Mouse (Mus musculus): ENCODE measurements around the gene Ifitm2.
A peak's percentile ranks its signal among the peaks of the same experiment; 100 is the strongest.

The Ifitm2 gene

GRCm38 (mm10) chr7:140912293-140912692, 43.5 kb downstream of the Ifitm2 start:
- Histone ChIP-seq H3K27me3 (ENCODE audit: insufficient read depth, low read length) (no peaks in the 10 kb centered on the region), H3K4me1 (replicated peaks; ENCODE audit: low read depth, low read length) (peaks cover 45% of the 10 kb centered on the region), H3K36me3 (ENCODE audit: insufficient read depth, low read length) (no peaks in the 10 kb centered on the region), H3K4me3 (replicated peaks; ENCODE audit: low read length) (no peak overlapping the region), H3K9me3 (ENCODE audit: low read length) (no peaks in the 10 kb centered on the region)
- no peak for TF ChIP-seq NANOG (IDR thresholded peaks at IDR 0.05; ENCODE audit: borderline replicate concordance, low read length)
- TF ChIP-seq CTCF (conservative IDR thresholded peaks at IDR 0.05; ENCODE audit: low read length): no peak
- no peak for TF ChIP-seq POU5F1 (IDR thresholded peaks at IDR 0.05; ENCODE audit: borderline replicate concordance, low read length)

- Histone ChIP-seq H3K9me3 (ENCODE audit: low read length) (no peaks in the 10 kb centered on the region), H3K4me3 (replicated peaks; ENCODE audit: low read length) (peak overlapping the region; percentile 72), H3K36me3 (ENCODE audit: insufficient read depth, low read length) (no peaks in the 10 kb centered on the region), H3K27me3 (ENCODE audit: insufficient read depth, low read length) (no peaks in the 10 kb centered on the region), H3K4me1 (replicated peaks; ENCODE audit: low read depth, low read length) (peaks cover 76% of the 10 kb centered on the region)
- TF ChIP-seq CTCF (conservative IDR thresholded peaks at IDR 0.05; ENCODE audit: low read length) (peak; percentile 87), NANOG (IDR thresholded peaks at IDR 0.05; ENCODE audit: borderline replicate concordance, low read length) (no peak), POU5F1 (IDR thresholded peaks at IDR 0.05; ENCODE audit: borderline replicate concordance, low read length) (no peak)
These were observed 47.1 kb downstream of the Ifitm2 start for GRCm38 (mm10) chr7:140908634-140909107.

GRCm38 (mm10) chr7:140908181-140908580, 47.6 kb downstream of the Ifitm2 start:
- H3K4me3 ChIP-seq (replicated peaks; ENCODE audit: low read length): peak overlapping the region; percentile 72
- no peaks in the 10 kb centered on the region for H3K27me3 ChIP-seq (ENCODE audit: insufficient read depth, low read length)
- H3K36me3 ChIP-seq (ENCODE audit: insufficient read depth, low read length): no peaks in the 10 kb centered on the region
- peaks cover 81% of the 10 kb centered on the region for H3K4me1 ChIP-seq (replicated peaks; ENCODE audit: low read depth, low read length)
- no peaks in the 10 kb centered on the region for H3K9me3 ChIP-seq (ENCODE audit: low read length)
- TF ChIP-seq CTCF (conservative IDR thresholded peaks at IDR 0.05; ENCODE audit: low read length): no peak
- TF ChIP-seq NANOG (IDR thresholded peaks at IDR 0.05; ENCODE audit: borderline replicate concordance, low read length): no peak
- no peak for TF ChIP-seq POU5F1 (IDR thresholded peaks at IDR 0.05; ENCODE audit: borderline replicate concordance, low read length)

- TF ChIP-seq POU5F1 (IDR thresholded peaks at IDR 0.05; ENCODE audit: borderline replicate concordance, low read length): no peak
- TF ChIP-seq NANOG (IDR thresholded peaks at IDR 0.05; ENCODE audit: borderline replicate concordance, low read length): no peak
- TF ChIP-seq CTCF (conservative IDR thresholded peaks at IDR 0.05; ENCODE audit: low read length): no peak
- no peak overlapping the region for H3K4me3 ChIP-seq (replicated peaks; ENCODE audit: low read length)
- H3K27me3 ChIP-seq (ENCODE audit: insufficient read depth, low read length): no peaks in the 10 kb centered on the region
- H3K4me1 ChIP-seq (replicated peaks; ENCODE audit: low read depth, low read length): peaks cover 86% of the 10 kb centered on the region
- H3K9me3 ChIP-seq (ENCODE audit: low read length): no peaks in the 10 kb centered on the region
- no peaks in the 10 kb centered on the region for H3K36me3 ChIP-seq (ENCODE audit: insufficient read depth, low read length)
These were observed 48.1 kb downstream of the Ifitm2 start for GRCm38 (mm10) chr7:140907697-140908096.

GRCm38 (mm10) chr7:140907131-140907530, 48.7 kb downstream of the Ifitm2 start:
- Histone ChIP-seq H3K9me3 (ENCODE audit: low read length) (no peaks in the 10 kb centered on the region), H3K27me3 (ENCODE audit: insufficient read depth, low read length) (no peaks in the 10 kb centered on the region), H3K4me3 (replicated peaks; ENCODE audit: low read length) (no peak overlapping the region), H3K36me3 (ENCODE audit: insufficient read depth, low read length) (no peaks in the 10 kb centered on the region), H3K4me1 (replicated peaks; ENCODE audit: low read depth, low read length) (peaks cover 89% of the 10 kb centered on the region)
- TF ChIP-seq NANOG (IDR thresholded peaks at IDR 0.05; ENCODE audit: borderline replicate concordance, low read length) (no peak), CTCF (conservative IDR thresholded peaks at IDR 0.05; ENCODE audit: low read length) (no peak), POU5F1 (IDR thresholded peaks at IDR 0.05; ENCODE audit: borderline replicate concordance, low read length) (no peak)

- no peaks in the 10 kb centered on the region for H3K9me3 ChIP-seq (ENCODE audit: low read length)
- H3K4me3 ChIP-seq (replicated peaks; ENCODE audit: low read length): no peak overlapping the region
- H3K27me3 ChIP-seq (ENCODE audit: insufficient read depth, low read length): no peaks in the 10 kb centered on the region
- H3K4me1 ChIP-seq (replicated peaks; ENCODE audit: low read depth, low read length): peaks cover 90% of the 10 kb centered on the region
- H3K36me3 ChIP-seq (ENCODE audit: insufficient read depth, low read length): no peaks in the 10 kb centered on the region; the same call in 1 of the 2 replicates
- TF ChIP-seq POU5F1 (IDR thresholded peaks at IDR 0.05; ENCODE audit: borderline replicate concordance, low read length): no peak
- TF ChIP-seq NANOG (IDR thresholded peaks at IDR 0.05; ENCODE audit: borderline replicate concordance, low read length): no peak
- no peak for TF ChIP-seq CTCF (conservative IDR thresholded peaks at IDR 0.05; ENCODE audit: low read length)
These were observed 50.1 kb downstream of the Ifitm2 start for GRCm38 (mm10) chr7:140905642-140906081.
